Mouse (Mus musculus) heart, adult 2 months (tissue): ENCODE data around the gene Tex45. TPM values are rescaled to one million over a fixed set of nuclear protein-coding genes. Genes with fewer than 3 reads are reported as not detected.

Source experiments
- DNase-seq, 2 experiments: peaks; one replicate each; pipeline ENCODE4 v3.0.0; 2021
- H3K27ac ChIP-seq: fragments of 200-600 bp; 2 replicates; pipeline ENCODE4 v1.8.1; 2022
- H3K27me3 ChIP-seq: fragments of 200-500 bp; 2 replicates; pipeline ENCODE4 v1.6.1; 2012; ENCODE audit warnings: mild to moderate bottlenecking, low read length, inconsistent platforms, mixed read lengths; ENCODE audit not compliant: control insufficient read depth, insufficient read depth
- H3K36me3 ChIP-seq: fragments of 200-500 bp; 2 replicates; pipeline ENCODE4 v1.6.1; 2012; ENCODE audit warnings: low read length, inconsistent platforms; ENCODE audit not compliant: control insufficient read depth, insufficient read depth
- H3K4me1 ChIP-seq: fragments of 200-500 bp; 2 replicates; pipeline ENCODE4 v1.6.1; 2011; ENCODE audit warnings: low read length; ENCODE audit not compliant: control insufficient read depth, insufficient read depth
- H3K4me3 ChIP-seq: fragments of 200-600 bp; 2 replicates; pipeline ENCODE4 v1.8.1; 2022
- H3K79me2 ChIP-seq: fragments of 200-500 bp; replicated peaks from 2 replicates; pipeline ENCODE4 v1.6.1; 2012; ENCODE audit warnings: mild to moderate bottlenecking, inconsistent platforms, low read length, moderate library complexity, mixed read lengths; ENCODE audit not compliant: control insufficient read depth, insufficient read depth
- H3K9ac ChIP-seq: fragments of 200-500 bp; 2 replicates; pipeline ENCODE4 v1.6.1; 2012; ENCODE audit warnings: low read depth, mild to moderate bottlenecking, control low read depth, inconsistent platforms, low read length, mixed read lengths
- CTCF ChIP-seq: fragments of 200-600 bp; IDR thresholded peaks from 2 replicates; pipeline ENCODE4 v1.8.1; 2022; ENCODE audit warnings: antibody characterized with exemption, mild to moderate bottlenecking, moderate library complexity
- EP300 ChIP-seq: fragments of 200-500 bp; IDR thresholded peaks from 2 replicates; pipeline ENCODE4 v1.6.1; 2011; ENCODE audit warnings: low read depth, low read length, control low read depth; ENCODE audit not compliant: insufficient read depth
- POLR2A ChIP-seq: fragments of 200-500 bp; IDR thresholded peaks from 2 replicates; pipeline ENCODE4 v1.6.1; 2011; ENCODE audit warnings: mild to moderate bottlenecking, low read depth, low read length, control low read depth; ENCODE audit not compliant: insufficient read depth
- WGBS: fragments of 180-500 bp; shearing (Covaris S2); methylation state at CpG from one replicate; pipeline ENCODE4 v1.1.7; 2018; 5-methylcytosine and 5-hydroxymethylcytosine counted together
- intact Hi-C: fragments of 180-260 bp; cut with DNase I; formaldehyde crosslinking; loops from one replicate; pipeline ENCODE4 v1.15.1; 2025
- polyA plus RNA-seq: library from polyadenylated mRNA; depleted of rRNA; stranded (reverse); fragments of >200 nt; gene quantifications from 2 replicates; pipeline ENCODE4 v1.2.3, GENCODE M21; 2012; rRNA removed
- total RNA-seq, 2 experiments: library from RNA; stranded (reverse); gene quantifications; 2 replicates each; pipeline ENCODE4 v1.2.3; 2021

Tex45 gene
- total and polyA plus RNA-seq, 3 experiments = 0.14 TPM; not detected in 2

GRCm38 (mm10) chr8:3530816-3531215, 60.2 kb downstream of the Tex45 start:
- intact Hi-C loops = no loop called here
- WGBS = 81% methylated on average over 5 of the region's 5 CpGs

GRCm38 (mm10) chr8:3531936-3532335, 61.3 kb downstream of the Tex45 start:
- no peak for DNase-seq
- Histone ChIP-seq H3K9ac (no peak overlapping the region), H3K4me1 (no peaks in the 10 kb centered on the region), H3K4me3 (no peak overlapping the region), H3K36me3 (no peaks in the 10 kb centered on the region), H3K79me2 (no peaks in the 10 kb centered on the region), H3K27ac (no peak overlapping the region), H3K27me3 (no peaks in the 10 kb centered on the region)
- no peak for TF ChIP-seq CTCF
- no peak for TF ChIP-seq POLR2A
- TF ChIP-seq EP300 = no peak
- WGBS = 95% methylated on average over 18 of the region's 18 CpGs
- intact Hi-C loops = no loop called here

More at GRCm38 (mm10) chr8:3530816-3531215, 60.2 kb downstream of the Tex45 start:
- Histone ChIP-seq H3K27ac (no peak overlapping the region), H3K36me3 (no peaks in the 10 kb centered on the region), H3K4me3 (no peak overlapping the region), H3K79me2 (no peaks in the 10 kb centered on the region), H3K4me1 (no peaks in the 10 kb centered on the region), H3K27me3 (no peaks in the 10 kb centered on the region), H3K9ac (no peak overlapping the region)
- no peak for TF ChIP-seq EP300
- no peak for TF ChIP-seq CTCF
- no peak for TF ChIP-seq POLR2A
- peak in 1 of 2 experiments; percentile 10 for DNase-seq

DNA sequence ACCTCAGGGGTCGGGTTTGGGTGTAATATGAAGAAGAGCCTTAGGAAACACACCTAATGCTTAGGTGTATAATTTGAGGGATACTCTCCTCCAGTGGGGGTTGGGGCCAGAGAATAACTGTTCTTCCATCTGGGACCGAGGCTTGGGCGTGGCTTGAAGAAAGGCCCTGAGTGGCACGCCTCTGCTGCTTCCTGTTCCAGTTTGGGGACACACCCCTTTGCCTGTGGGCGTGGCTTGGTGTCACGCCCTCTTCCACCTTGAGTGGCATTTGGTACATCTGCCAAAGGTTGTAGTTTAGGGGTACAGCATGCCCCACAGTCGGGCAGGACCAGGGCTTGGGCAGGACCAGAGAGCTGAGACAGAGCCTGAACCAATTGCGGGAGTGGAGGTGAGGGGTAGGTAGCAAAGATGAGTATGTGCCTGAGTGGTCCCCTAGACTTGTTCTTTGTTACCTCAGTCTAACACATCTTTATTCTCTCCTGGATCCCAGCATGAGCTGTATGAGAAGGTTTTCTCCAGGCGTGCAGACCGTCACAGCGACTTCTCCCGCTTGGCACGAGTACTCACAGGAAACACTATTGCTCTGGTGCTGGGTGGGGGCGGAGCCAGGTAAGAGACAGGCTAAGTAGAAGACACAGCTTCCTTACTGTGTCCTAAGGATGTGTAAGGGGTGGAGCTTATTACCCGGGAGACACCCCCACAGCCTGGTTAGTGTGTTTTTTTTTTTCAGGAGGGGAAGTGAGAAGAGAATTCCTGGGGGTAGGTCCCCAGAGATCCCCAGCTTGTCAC, 65.6 kb downstream of the Tex45 start:
- Histone ChIP-seq H3K36me3 (no peaks in the 10 kb centered on the region), H3K79me2 (no peaks in the 10 kb centered on the region), H3K4me3 (no peak overlapping the region), H3K27me3 (no peaks in the 10 kb centered on the region), H3K27ac (no peak overlapping the region), H3K4me1 (no peaks in the 10 kb centered on the region), H3K9ac (no peak overlapping the region)
- peak in 1 of 2 experiments; percentile 18 for DNase-seq
- WGBS = 59% methylated on average over 15 of the region's 15 CpGs
- intact Hi-C loops = no loop called here
- TF ChIP-seq POLR2A = no peak

Other genes with a start within 250 kb of the Tex45 start
- 100 to 1,000 TPM; 112 to 145 TPM for gene Insr, start 191.2 kb upstream of the Tex45 start, total RNA-seq
- 24.6 and 42.3 TPM in 2 replicates for gene Insr, start 191.2 kb upstream of the Tex45 start, polyA plus RNA-seq
- under 1 TPM; 0.57 TPM for gene A430078G23Rik, start 117.4 kb upstream of the Tex45 start, total RNA-seq
- 0.41 and 0.53 TPM in 2 replicates for gene A430078G23Rik, start 117.4 kb upstream of the Tex45 start, polyA plus RNA-seq
- 10 to 100 TPM; 18.7 to 20.4 TPM for gene Arhgef18, start 77.9 kb upstream of the Tex45 start, total RNA-seq
- 12.3 and 15.3 TPM in 2 replicates for gene Arhgef18, start 77.9 kb upstream of the Tex45 start, polyA plus RNA-seq
- gene Pex11g, start 3.2 kb upstream of the Tex45 start, total RNA-seq = 1 to 10 TPM; 2.4 to 3.1 TPM
- gene Pex11g, start 3.2 kb upstream of the Tex45 start, polyA plus RNA-seq = 4.5 and 5.5 TPM in 2 replicates
- 10 to 100 TPM; 24.9 to 30.7 TPM for gene Zfp358, start 22.3 kb downstream of the Tex45 start, total RNA-seq
- gene Zfp358, start 22.3 kb downstream of the Tex45 start, polyA plus RNA-seq = 51.3 and 53.9 TPM in 2 replicates
- 10 to 100 TPM; 20.6 to 23.1 TPM for gene Mcoln1, start 29.6 kb downstream of the Tex45 start, total RNA-seq
- 86.9 and 123 TPM in 2 replicates for gene Mcoln1, start 29.6 kb downstream of the Tex45 start, polyA plus RNA-seq
- 10 to 100 TPM in 1 of 2 experiments, 1 to 10 TPM in 1; 8.5 to 11.1 TPM for gene Pnpla6, start 44.5 kb downstream of the Tex45 start, total RNA-seq
- gene Pnpla6, start 44.5 kb downstream of the Tex45 start, polyA plus RNA-seq = 24.8 and 25.1 TPM in 2 replicates
- under 1 TPM in 1 of 2 experiments, not detected in 1; 0.39 TPM for gene C330021F23Rik, start 97.1 kb downstream of the Tex45 start, total RNA-seq
- 0.50 TPM in 1 of 2 replicates, not detected in the other for gene C330021F23Rik, start 97.1 kb downstream of the Tex45 start, polyA plus RNA-seq
- 1 to 10 TPM in 1 of 2 experiments, under 1 TPM in 1; 0.68 to 1.2 TPM for gene Camsap3, start 116.4 kb downstream of the Tex45 start, total RNA-seq
- gene Camsap3, start 116.4 kb downstream of the Tex45 start, polyA plus RNA-seq = 1.8 and 1.9 TPM in 2 replicates
- 10 to 100 TPM; 15.3 to 15.4 TPM for gene Xab2, start 150.5 kb downstream of the Tex45 start, total RNA-seq
- gene Xab2, start 150.5 kb downstream of the Tex45 start, polyA plus RNA-seq = 27.0 and 30.1 TPM in 2 replicates
- 10 to 100 TPM; 79.1 to 92.2 TPM for gene Pet100, start 150.7 kb downstream of the Tex45 start, total RNA-seq
- gene Pet100, start 150.7 kb downstream of the Tex45 start, polyA plus RNA-seq = 7.6 and 13.6 TPM in 2 replicates
- gene Pcp2, start 154.7 kb downstream of the Tex45 start, total RNA-seq = not detected
- not detected in 2 replicates for gene Pcp2, start 154.7 kb downstream of the Tex45 start, polyA plus RNA-seq
- 1 to 10 TPM; 5.7 to 6.4 TPM for gene Stxbp2, start 160.1 kb downstream of the Tex45 start, total RNA-seq
- 9.6 and 13.4 TPM in 2 replicates for gene Stxbp2, start 160.1 kb downstream of the Tex45 start, polyA plus RNA-seq
- 1 to 10 TPM in 1 of 2 experiments, under 1 TPM in 1; 0.86 to 2.4 TPM for gene Retn, start 184.9 kb downstream of the Tex45 start, total RNA-seq
- gene Retn, start 184.9 kb downstream of the Tex45 start, polyA plus RNA-seq = 3.0 and 8.4 TPM in 2 replicates
- gene Mcemp1, start 194.9 kb downstream of the Tex45 start, total RNA-seq = under 1 TPM; 0.21 to 0.89 TPM
- gene Mcemp1, start 194.9 kb downstream of the Tex45 start, polyA plus RNA-seq = 0.31 TPM in 1 of 2 replicates, not detected in the other
- 1 to 10 TPM; 1.0 to 1.6 TPM for gene Fcor, start 201.5 kb downstream of the Tex45 start, total RNA-seq
- 4.2 and 12.9 TPM in 2 replicates for gene Fcor, start 201.5 kb downstream of the Tex45 start, polyA plus RNA-seq
- 10 to 100 TPM; 17.6 to 19.3 TPM for gene Trappc5, start 205.4 kb downstream of the Tex45 start, total RNA-seq
- 19.9 and 30.1 TPM in 2 replicates for gene Trappc5, start 205.4 kb downstream of the Tex45 start, polyA plus RNA-seq
- gene Fcer2a, start 223.3 kb downstream of the Tex45 start, total RNA-seq = under 1 TPM; 0.29 to 0.32 TPM
- gene Fcer2a, start 223.3 kb downstream of the Tex45 start, polyA plus RNA-seq = 0.76 and 0.98 TPM in 2 replicates
- gene Clec4g, start 249.8 kb downstream of the Tex45 start, total RNA-seq = under 1 TPM; 0.66 to 0.70 TPM
- 0.45 and 1.3 TPM in 2 replicates for gene Clec4g, start 249.8 kb downstream of the Tex45 start, polyA plus RNA-seq